Mouse (Mus musculus) hindbrain, embryonic 10.5 days (tissue): ENCODE results near the gene Tnik. TPM values are rescaled to one million over a fixed set of nuclear protein-coding genes. Genes with fewer than 3 reads are reported as not detected.

Experiments
- DNase-seq: peaks from one replicate; pipeline ENCODE4 v3.0.0-alpha.2; 2017; ENCODE audit warnings: low spot score
- H3K27ac ChIP-seq: fragments of 300-500 bp; sonication (generic); 2 replicates; pipeline ENCODE4 v1.5.1; 2016; ENCODE audit warnings: mild to moderate bottlenecking, moderate library complexity
- H3K27me3 ChIP-seq: fragments of 300-500 bp; sonication (generic); 2 replicates; pipeline ENCODE4 v1.6.1; 2016; ENCODE audit warnings: mild to moderate bottlenecking; ENCODE audit not compliant: poor library complexity, insufficient read depth, severe bottlenecking
- H3K36me3 ChIP-seq: fragments of 300-500 bp; sonication (generic); 2 replicates; pipeline ENCODE4 v1.6.1; 2016; ENCODE audit warnings: mild to moderate bottlenecking, moderate library complexity
- H3K4me1 ChIP-seq: fragments of 300-500 bp; sonication (generic); replicated peaks from 2 replicates; pipeline ENCODE4 v1.6.1; 2016; ENCODE audit warnings: mild to moderate bottlenecking
- H3K4me3 ChIP-seq: fragments of 300-500 bp; sonication (generic); 2 replicates; pipeline ENCODE4 v1.5.1; 2016; ENCODE audit warnings: mild to moderate bottlenecking, moderate library complexity
- H3K9me3 ChIP-seq: fragments of 300-500 bp; sonication (generic); 2 replicates; pipeline ENCODE4 v1.6.1; 2016; ENCODE audit warnings: mild to moderate bottlenecking, moderate library complexity
- WGBS: fragments of 180-500 bp; shearing (Covaris S2); methylation state at CpG from one replicate; pipeline ENCODE4 v1.1.7; 2016; 5-methylcytosine and 5-hydroxymethylcytosine counted together
- polyA plus RNA-seq: library from polyadenylated mRNA; unstranded; fragments of >200 nt; fragmentation: Nextera tagmentation; extraction: Ambion mirVana; gene quantifications from 2 replicates; pipeline ENCODE4 v1.2.1, GENCODE M21; 2016

Gene Tnik
- polyA plus RNA-seq, 1 experiment from 2014 or later: 16.3 TPM

- WGBS: 87% methylated on average over 2 of the region's 2 CpGs
- Histone ChIP-seq H3K27me3 (no peaks in the 10 kb centered on the region), H3K9me3 (no peaks in the 10 kb centered on the region), H3K36me3 (no peaks in the 10 kb centered on the region), H3K27ac (no peak overlapping the region), H3K4me1 (no peaks in the 10 kb centered on the region), H3K4me3 (no peak overlapping the region)
- DNase-seq: no peak
Measured at GRCm38 (mm10) chr3:28431459-28431858, 168.4 kb downstream of the Tnik start.

DNA sequence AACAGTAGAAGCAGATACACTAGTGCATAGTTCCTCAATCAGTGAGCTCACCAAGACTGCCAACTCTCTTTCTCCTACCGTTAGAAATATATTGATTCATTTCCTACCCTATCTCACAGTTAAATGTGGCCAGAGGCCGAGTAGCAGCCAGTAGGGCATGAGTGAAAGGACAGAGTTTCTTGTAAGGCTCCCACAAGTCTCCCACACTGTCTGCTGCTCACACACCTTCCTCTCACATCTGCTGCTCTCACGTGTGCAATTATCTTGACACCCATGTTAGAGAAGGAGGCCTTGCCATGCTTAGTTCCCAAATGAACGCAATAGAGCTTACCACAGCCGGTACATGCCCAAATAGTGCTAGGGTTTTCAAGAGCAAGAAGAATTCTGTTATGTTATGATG, 169.3 kb downstream of the Tnik start:
- WGBS: 85% methylated on average over 5 of the region's 5 CpGs
- H3K36me3 ChIP-seq: no peaks in the 10 kb centered on the region
- H3K27ac ChIP-seq: no peak overlapping the region
- no peaks in the 10 kb centered on the region for H3K27me3 ChIP-seq
- no peak for DNase-seq
- H3K9me3 ChIP-seq: no peaks in the 10 kb centered on the region
- H3K4me1 ChIP-seq: no peaks in the 10 kb centered on the region
- no peak overlapping the region for H3K4me3 ChIP-seq

GRCm38 (mm10) chr3:28435478-28435877, 172.5 kb downstream of the Tnik start:
- WGBS: 94% methylated on average over 5 of the region's 5 CpGs
- no peaks in the 10 kb centered on the region for H3K27me3 ChIP-seq

DNA sequence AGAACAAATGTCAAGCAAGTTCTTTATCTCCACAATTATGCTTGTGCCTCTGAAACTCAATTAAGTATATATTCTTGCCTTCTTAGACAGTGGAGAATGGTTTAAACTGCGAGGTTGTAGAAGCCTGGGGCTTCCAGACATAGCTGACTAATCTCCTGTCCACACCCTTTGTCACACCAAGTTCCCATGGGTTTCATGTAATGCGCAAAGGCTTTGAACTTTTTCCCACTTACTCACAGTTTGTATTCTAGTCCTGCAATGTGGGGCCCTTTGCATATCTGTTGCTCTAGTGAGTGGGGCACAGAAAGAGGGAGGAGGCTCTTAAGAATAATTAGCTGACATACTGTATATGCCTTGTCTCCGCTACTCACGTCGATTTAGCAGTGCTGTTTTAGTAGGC, 174.4 kb downstream of the Tnik start:
- Histone ChIP-seq H3K27me3 (no peaks in the 10 kb centered on the region), H3K9me3 (no peaks in the 10 kb centered on the region), H3K27ac (no peak overlapping the region), H3K4me1 (no peaks in the 10 kb centered on the region), H3K4me3 (no peak overlapping the region), H3K36me3 (no peaks in the 10 kb centered on the region)
- 89% methylated on average over 5 of the region's 5 CpGs for WGBS
- no peak for DNase-seq

More at GRCm38 (mm10) chr3:28435478-28435877, 172.5 kb downstream of the Tnik start:
- Histone ChIP-seq H3K4me3 (no peak overlapping the region), H3K36me3 (no peaks in the 10 kb centered on the region), H3K27ac (no peak overlapping the region), H3K4me1 (no peaks in the 10 kb centered on the region), H3K9me3 (no peaks in the 10 kb centered on the region)
- DNase-seq: no peak

- Histone ChIP-seq H3K9me3 (0 out of 2 replicates have a peak, but pooled peaks cover under 1% of the 10 kb centered on the region), H3K36me3 (no peaks in the 10 kb centered on the region), H3K27me3 (no peaks in the 10 kb centered on the region), H3K27ac (no peak overlapping the region), H3K4me3 (no peak overlapping the region), H3K4me1 (no peaks in the 10 kb centered on the region)
- no peak for DNase-seq
- 93% methylated on average over 4 of the region's 4 CpGs for WGBS
Measured at GRCm38 (mm10) chr3:28441545-28441944, 178.5 kb downstream of the Tnik start.

- Histone ChIP-seq H3K27ac (no peak overlapping the region), H3K9me3 (0 out of 2 replicates have a peak, but pooled peaks cover 6% of the 10 kb centered on the region), H3K4me1 (no peaks in the 10 kb centered on the region), H3K4me3 (no peak overlapping the region), H3K27me3 (no peaks in the 10 kb centered on the region), H3K36me3 (no peaks in the 10 kb centered on the region)
- no peak for DNase-seq
- WGBS: 92% methylated on average over 4 of the region's 4 CpGs
Measured at GRCm38 (mm10) chr3:28442116-28442515, 179.1 kb downstream of the Tnik start.

DNA sequence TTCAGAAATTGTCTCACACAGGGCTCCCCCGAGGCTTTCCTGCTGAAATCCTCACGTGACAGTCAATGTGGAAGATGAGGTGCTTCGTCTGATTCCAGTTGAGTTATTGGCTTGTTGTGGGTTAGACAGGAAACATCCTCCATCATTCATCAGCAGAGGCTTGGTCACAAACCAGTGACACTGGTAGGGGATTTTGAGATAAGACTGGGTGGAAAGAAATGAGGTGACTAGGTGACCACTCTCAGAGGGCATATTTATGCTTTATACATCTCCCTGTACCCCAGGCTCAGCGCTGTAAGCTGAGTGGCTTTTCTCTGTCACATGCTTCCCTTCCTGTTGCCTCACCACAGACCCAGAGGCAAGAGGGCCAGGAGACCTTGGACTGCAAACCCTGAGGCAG, 184.9 kb downstream of the Tnik start:
- H3K4me3 ChIP-seq: no peak overlapping the region
- H3K9me3 ChIP-seq: 0 out of 2 replicates have a peak, but pooled peaks cover 6% of the 10 kb centered on the region
- H3K27ac ChIP-seq: no peak overlapping the region
- H3K36me3 ChIP-seq: no peaks in the 10 kb centered on the region
- no peaks in the 10 kb centered on the region for H3K4me1 ChIP-seq
- WGBS: 79% methylated on average over 4 of the region's 4 CpGs
- DNase-seq: no peak
- no peaks in the 10 kb centered on the region for H3K27me3 ChIP-seq

- no peak overlapping the region for H3K27ac ChIP-seq
- H3K9me3 ChIP-seq: no peaks in the 10 kb centered on the region
- WGBS: 89% methylated on average over 3 of the region's 3 CpGs
- H3K36me3 ChIP-seq: no peaks in the 10 kb centered on the region
- H3K4me3 ChIP-seq: no peak overlapping the region
- DNase-seq: no peak
- H3K27me3 ChIP-seq: no peaks in the 10 kb centered on the region
- no peaks in the 10 kb centered on the region for H3K4me1 ChIP-seq
Measured at GRCm38 (mm10) chr3:28453458-28453857, 190.4 kb downstream of the Tnik start.

- Histone ChIP-seq H3K9me3 (no peaks in the 10 kb centered on the region), H3K4me1 (no peaks in the 10 kb centered on the region), H3K27ac (no peak overlapping the region), H3K27me3 (no peaks in the 10 kb centered on the region), H3K36me3 (no peaks in the 10 kb centered on the region), H3K4me3 (no peak overlapping the region)
- 79% methylated on average over 8 of the region's 8 CpGs for WGBS
- DNase-seq: no peak
Measured at GRCm38 (mm10) chr3:28456842-28457241, 193.8 kb downstream of the Tnik start.

- no peaks in the 10 kb centered on the region for H3K9me3 ChIP-seq
- WGBS: 80% methylated on average over 2 of the region's 2 CpGs
- H3K4me1 ChIP-seq: no peaks in the 10 kb centered on the region
- DNase-seq: no peak
- H3K4me3 ChIP-seq: no peak overlapping the region
- H3K27ac ChIP-seq: no peak overlapping the region
- H3K36me3 ChIP-seq: no peaks in the 10 kb centered on the region
- no peaks in the 10 kb centered on the region for H3K27me3 ChIP-seq
Measured at GRCm38 (mm10) chr3:28457517-28457916, 194.5 kb downstream of the Tnik start.

GRCm38 (mm10) chr3:28466688-28467087, 203.7 kb downstream of the Tnik start:
- no peak overlapping the region for H3K27ac ChIP-seq
- no peak for DNase-seq
- no peaks in the 10 kb centered on the region for H3K27me3 ChIP-seq
- WGBS: 94% methylated on average over 4 of the region's 4 CpGs
- H3K36me3 ChIP-seq: no peaks in the 10 kb centered on the region
- no peak overlapping the region for H3K4me3 ChIP-seq
- no peaks in the 10 kb centered on the region for H3K9me3 ChIP-seq
- H3K4me1 ChIP-seq: no peaks in the 10 kb centered on the region

GRCm38 (mm10) chr3:28467148-28467754, 204.2 kb downstream of the Tnik start:
- Histone ChIP-seq H3K4me3 (no peak overlapping the region), H3K36me3 (no peaks in the 10 kb centered on the region), H3K27me3 (no peaks in the 10 kb centered on the region), H3K9me3 (no peaks in the 10 kb centered on the region), H3K4me1 (no peaks in the 10 kb centered on the region), H3K27ac (no peak overlapping the region)
- DNase-seq: no peak
- WGBS: 62% methylated on average over 1 of the region's 1 CpGs

DNA sequence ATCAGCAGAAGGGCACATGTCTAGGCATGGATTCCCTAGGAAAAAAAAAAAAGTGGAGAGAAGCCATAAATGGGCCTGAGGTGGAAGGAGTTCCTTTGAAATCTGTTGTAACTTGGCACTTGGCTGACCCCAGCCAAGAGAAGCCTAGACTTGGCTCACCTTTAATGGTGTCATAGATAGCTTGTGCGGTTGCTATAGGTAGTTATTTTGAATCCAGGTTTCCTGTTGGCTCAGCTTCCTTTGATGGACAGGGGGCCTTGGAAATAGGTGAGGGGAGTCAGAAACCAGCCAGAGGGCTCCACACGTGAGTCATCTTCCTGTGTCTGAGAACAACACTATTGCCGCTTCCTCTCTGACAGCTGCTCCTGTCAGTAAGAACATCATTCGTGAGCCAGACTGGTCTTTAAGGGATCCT, 204.9 kb downstream of the Tnik start:
- Histone ChIP-seq H3K9me3 (no peaks in the 10 kb centered on the region), H3K27me3 (no peaks in the 10 kb centered on the region), H3K4me1 (no peaks in the 10 kb centered on the region), H3K4me3 (no peak overlapping the region), H3K36me3 (no peaks in the 10 kb centered on the region), H3K27ac (no peak overlapping the region)
- WGBS: 84% methylated on average over 4 of the region's 4 CpGs
- DNase-seq: no peak

GRCm38 (mm10) chr3:28473439-28473838, 210.4 kb downstream of the Tnik start:
- H3K9me3 ChIP-seq: no peaks in the 10 kb centered on the region
- DNase-seq: no peak
- 67% methylated on average over 1 of the region's 1 CpGs for WGBS
- no peak overlapping the region for H3K27ac ChIP-seq
- no peak overlapping the region for H3K4me3 ChIP-seq
- no peaks in the 10 kb centered on the region for H3K27me3 ChIP-seq
- no peaks in the 10 kb centered on the region for H3K36me3 ChIP-seq
- no peaks in the 10 kb centered on the region for H3K4me1 ChIP-seq
